Mouse (Mus musculus): ENCODE data around the gene Akap3.

GRCm38 (mm10) chr6:126914928-126915327 lies 62.0 kb downstream of the Akap3 start:
- TF ChIP-seq REST (IDR thresholded peaks at IDR 0.05; ENCODE audit: insufficient read depth, insufficient read length) (no peak), USF1 (IDR thresholded peaks at IDR 0.05; ENCODE audit: low read depth) (no peak), POLR2A (IDR thresholded peaks at IDR 0.05; ENCODE audit: insufficient read length, low read depth) (no peak), E2F4 (IDR thresholded peaks at IDR 0.05; ENCODE audit: insufficient read depth) (no peak), POLR2AphosphoS2 (IDR thresholded peaks at IDR 0.05; ENCODE audit: insufficient read length, low read depth) (no peak), MAX (IDR thresholded peaks at IDR 0.05; ENCODE audit: low read depth) (no peak), MYOD1 (IDR thresholded peaks at IDR 0.05; ENCODE audit: control insufficient read depth in 1 of 3, insufficient read length in 2 of 3, low read depth in 2 of 3) (no peak), SRF (IDR thresholded peaks at IDR 0.05; ENCODE audit: control insufficient read depth, insufficient read length, low read depth) (no peak), TCF3 (IDR thresholded peaks at IDR 0.05; ENCODE audit: insufficient read length, low read depth) (no peak), TCF12 (IDR thresholded peaks at IDR 0.05; ENCODE audit: insufficient read depth, poor library complexity, severe bottlenecking) (no peak)

Measured in myocyte (in vitro differentiated cells).